Mouse (Mus musculus) bone marrow, adult 2 months (tissue): ENCODE measurements around the gene Traf4. TPM values are rescaled to one million over a fixed set of nuclear protein-coding genes. Genes with fewer than 3 reads are reported as not detected.

ENCODE experiments used
- H3K27ac ChIP-seq: fragments of 200-500 bp; 2 replicates; pipeline ENCODE4 v1.5.1; 2012; ENCODE audit warnings: low read depth, mild to moderate bottlenecking, control low read depth, inconsistent platforms, low read length; ENCODE audit not compliant: control insufficient read depth, poor library complexity, insufficient read depth
- H3K4me1 ChIP-seq: fragments of 200-500 bp; 2 replicates; pipeline ENCODE4 v1.6.1; 2011; ENCODE audit warnings: low read length; ENCODE audit not compliant: control insufficient read depth, insufficient read depth
- H3K4me3 ChIP-seq: fragments of 200-500 bp; replicated peaks from 2 replicates; pipeline ENCODE3; 2011; ENCODE audit warnings: mild to moderate bottlenecking, low read depth, low read length, control low read depth; ENCODE audit not compliant: control insufficient read depth
- CTCF ChIP-seq: fragments of 200-500 bp; IDR thresholded peaks from 2 replicates; pipeline ENCODE4 v1.5.1; 2011; ENCODE audit warnings: low read length, control low read depth; ENCODE audit not compliant: control insufficient read depth, insufficient read depth
- POLR2A ChIP-seq: fragments of 200-500 bp; IDR thresholded peaks from 2 replicates; pipeline ENCODE4 v1.6.1; 2011; ENCODE audit warnings: low read depth, mild to moderate bottlenecking, control low read depth, low read length, borderline replicate concordance; ENCODE audit not compliant: control insufficient read depth
- WGBS: fragments of 180-500 bp; shearing (Covaris S2); methylation state at CpG from one replicate; pipeline ENCODE4 v1.1.7; 2018; 5-methylcytosine and 5-hydroxymethylcytosine counted together
- polyA plus RNA-seq: library from polyadenylated mRNA; stranded (reverse); fragments of >200 nt; gene quantifications from 2 replicates; pipeline ENCODE4 v1.2.4, GENCODE M21; 2011; ENCODE audit warnings: low replicate concordance; ENCODE audit not compliant: missing spikeins, insufficient read depth, insufficient read length

Gene Traf4
- polyA plus RNA-seq, result 20.6 and 30.0 TPM in 2 replicates

- peak within 1 kb of the TSS; percentile 65 for H3K4me3 ChIP-seq
- H3K4me1 ChIP-seq, result peaks cover 3% of the 10 kb centered on the region; the same call in 1 of the 2 replicates
- TF ChIP-seq CTCF, result no peak
- peak; percentile 55; the same call in 1 of the 2 replicates for TF ChIP-seq POLR2A
- H3K27ac ChIP-seq, result peak within 1 kb of the TSS; percentile 64
- under 1% methylated on average over 78 of the region's 78 CpGs for WGBS
These were observed at the start of gene Traf4 for GRCm38 (mm10) chr11:78164924-78165760. Traf4 (minus strand) TSS chr11:78165589.

DNA sequence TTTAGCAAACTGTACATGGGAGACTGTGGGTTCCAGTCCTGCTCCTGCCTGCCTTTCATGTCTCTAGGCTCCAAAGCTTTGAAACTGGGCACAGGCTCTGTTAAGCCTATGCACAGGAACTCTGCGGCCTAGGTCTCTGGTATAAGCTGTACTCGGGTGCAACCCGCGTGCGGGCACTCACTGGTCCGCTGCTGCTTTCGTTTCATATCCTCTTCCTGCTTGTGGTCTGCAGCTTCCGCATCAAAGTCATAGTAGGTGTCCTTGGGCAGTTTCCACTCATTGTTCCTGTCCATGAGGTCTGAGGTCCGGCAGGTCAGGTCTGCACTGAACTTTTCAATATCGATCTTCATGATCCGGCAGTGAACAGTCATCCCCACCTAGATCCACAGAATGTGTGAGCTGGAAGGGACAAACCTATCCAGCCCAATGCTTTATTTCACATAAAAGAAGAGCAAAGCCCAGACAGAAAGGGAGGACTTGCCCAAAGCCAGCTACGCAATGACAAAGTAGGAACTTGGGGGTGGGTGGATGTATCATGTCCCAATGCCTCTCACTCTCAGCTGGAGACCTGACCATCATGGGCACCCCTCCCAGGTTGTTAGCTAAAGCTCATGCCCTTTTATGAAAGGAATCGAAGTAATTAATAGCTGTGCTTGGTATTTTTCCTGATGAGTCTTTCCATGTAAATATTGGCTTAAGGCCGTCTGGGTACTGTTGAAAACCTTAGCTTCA, 47.9 kb upstream of the Traf4 start:
- TF ChIP-seq CTCF, result no peak
- peaks cover 2% of the 10 kb centered on the region for H3K4me1 ChIP-seq
- 28% methylated on average over 14 of the region's 14 CpGs for WGBS
- H3K27ac ChIP-seq, result peak overlapping the region; percentile 78
- peak overlapping the region; percentile 37 for H3K4me3 ChIP-seq

GRCm38 (mm10) chr11:78211513-78211912, 46.1 kb upstream of the Traf4 start:
- no peak overlapping the region for H3K4me3 ChIP-seq
- H3K27ac ChIP-seq, result no peak overlapping the region
- WGBS, result 77% methylated on average over 5 of the region's 5 CpGs
- TF ChIP-seq CTCF (no peak), POLR2A (no peak)
- H3K4me1 ChIP-seq, result peaks cover 2% of the 10 kb centered on the region

DNA sequence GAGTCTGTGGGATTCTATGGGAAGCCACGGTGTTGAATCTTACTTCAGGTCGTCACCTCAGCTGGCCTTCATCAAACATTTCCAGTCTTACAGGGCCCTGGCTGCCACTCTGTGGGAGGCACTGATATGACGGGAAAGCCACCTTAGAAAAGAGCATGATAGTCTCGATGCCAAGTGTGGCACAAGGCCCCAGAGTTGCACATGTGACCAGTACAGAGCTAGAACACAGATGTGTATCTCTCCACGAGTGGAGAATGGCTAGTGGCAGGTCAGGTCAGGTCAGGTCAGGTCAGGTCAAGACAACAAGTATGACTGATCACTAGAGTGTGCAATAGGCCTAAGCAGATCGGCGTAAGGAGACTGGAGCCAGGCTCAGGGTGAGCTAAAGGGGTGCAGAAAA, 45.2 kb upstream of the Traf4 start:
- Histone ChIP-seq H3K4me3 (no peak overlapping the region), H3K4me1 (peaks cover 2% of the 10 kb centered on the region), H3K27ac (no peak overlapping the region)
- no peak for TF ChIP-seq POLR2A
- no peak for TF ChIP-seq CTCF
- 83% methylated on average over 7 of the region's 7 CpGs for WGBS

- Histone ChIP-seq H3K4me3 (no peak overlapping the region), H3K27ac (no peak overlapping the region), H3K4me1 (peaks cover 2% of the 10 kb centered on the region)
- TF ChIP-seq POLR2A (no peak), CTCF (no peak)
- WGBS, result 86% methylated on average over 6 of the region's 6 CpGs
These were observed 44.5 kb upstream of the Traf4 start for GRCm38 (mm10) chr11:78209886-78210285.

GRCm38 (mm10) chr11:78207190-78207589, 41.8 kb upstream of the Traf4 start:
- TF ChIP-seq CTCF, result no peak
- Histone ChIP-seq H3K4me1 (no peaks in the 10 kb centered on the region), H3K27ac (no peak overlapping the region), H3K4me3 (no peak overlapping the region)
- WGBS, result 93% methylated on average over 7 of the region's 7 CpGs

DNA sequence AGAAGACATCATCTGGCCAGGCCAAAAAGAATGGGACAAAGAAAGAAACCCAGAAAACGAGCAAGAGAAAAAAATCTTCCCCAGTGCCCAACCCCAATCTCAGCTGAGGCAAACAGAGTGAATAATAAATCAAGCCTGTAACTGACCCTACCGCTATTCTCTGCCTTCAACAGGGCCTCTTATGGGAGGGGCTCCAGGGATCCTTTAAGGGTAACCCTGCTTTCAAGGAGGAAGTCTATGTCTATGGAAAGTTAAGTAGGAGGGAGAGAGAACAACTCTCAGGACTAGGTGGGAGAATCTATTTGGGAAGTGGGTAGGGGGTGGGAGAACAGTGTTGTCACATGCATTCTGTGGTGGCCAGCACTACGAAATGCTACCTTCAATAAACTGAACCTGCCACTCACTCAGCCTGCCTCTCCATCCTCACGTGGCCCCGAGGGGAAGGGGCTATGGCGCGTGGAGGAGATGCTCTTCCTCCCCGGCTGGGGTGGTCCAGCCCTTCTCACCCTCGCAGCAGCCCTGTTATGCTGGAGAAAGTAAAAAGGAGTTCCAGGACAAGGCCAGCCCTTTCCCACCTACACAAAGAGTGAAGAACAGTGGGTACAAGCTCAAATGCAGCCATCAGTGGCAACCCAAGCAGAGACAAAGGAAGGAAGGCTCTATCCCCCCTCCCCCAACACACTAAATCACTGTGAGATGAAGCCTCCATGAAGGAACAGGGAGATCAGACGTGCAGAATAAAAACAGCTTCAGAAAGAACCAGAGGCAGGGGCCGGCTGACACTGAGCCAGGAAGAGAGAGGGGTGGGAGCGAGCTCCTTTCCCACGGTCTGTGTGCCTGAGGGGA, 40.2 kb upstream of the Traf4 start:
- TF ChIP-seq POLR2A (no peak), CTCF (no peak)
- WGBS, result 83% methylated on average over 13 of the region's 13 CpGs
- H3K4me1 ChIP-seq, result no peaks in the 10 kb centered on the region
- H3K4me3 ChIP-seq, result no peak overlapping the region
- H3K27ac ChIP-seq, result no peak overlapping the region

DNA sequence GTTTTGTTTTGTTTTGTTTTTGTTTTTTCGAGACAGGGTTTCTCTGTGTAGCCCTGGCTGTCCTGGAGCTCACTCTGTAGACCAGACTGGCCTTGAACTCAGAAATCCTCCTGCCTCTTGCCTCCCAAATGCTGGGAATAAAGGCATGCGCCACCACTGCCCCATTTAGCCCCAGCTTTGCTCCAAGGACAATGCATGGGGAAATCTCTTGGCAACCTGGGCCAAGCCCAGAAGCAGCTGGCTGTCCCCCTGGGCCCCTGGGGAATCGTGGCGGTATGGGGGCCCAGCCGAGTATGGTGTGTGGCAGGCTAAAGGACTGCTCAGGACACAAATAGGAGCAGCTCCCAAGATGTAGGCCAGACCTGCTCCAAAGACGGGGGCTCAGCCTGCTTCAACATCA, 38.9 kb upstream of the Traf4 start:
- H3K4me3 ChIP-seq, result no peak overlapping the region
- H3K4me1 ChIP-seq, result no peaks in the 10 kb centered on the region
- H3K27ac ChIP-seq, result no peak overlapping the region
- TF ChIP-seq POLR2A (no peak), CTCF (no peak)
- 82% methylated on average over 6 of the region's 6 CpGs for WGBS
